Mouse (Mus musculus) limb, embryonic 11.5 days (tissue): ENCODE results near the gene Kmt2b. TPM values are rescaled to one million over a fixed set of nuclear protein-coding genes. Genes with fewer than 3 reads are reported as not detected.

ENCODE experiments used
- ATAC-seq: fragments of 200-750 bp; cut with Nextera tagmentation; 2 replicates; pipeline ENCODE4 v1.8.0; 2017; ENCODE audit warnings: low read depth; ENCODE audit not compliant: insufficient number of reproducible peaks, low FRiP score, low TSS enrichment
- DNase-seq: peaks from one replicate; pipeline ENCODE4 v3.0.0-alpha.2; 2015; ENCODE audit warnings: low spot score
- H3K27ac ChIP-seq: fragments of 300-500 bp; sonication (generic); replicated peaks from 2 replicates; pipeline ENCODE4 v1.5.1; 2014; ENCODE audit warnings: low read depth, mild to moderate bottlenecking, low read length
- H3K27me3 ChIP-seq: fragments of 300-500 bp; sonication (generic); 2 replicates; pipeline ENCODE4 v1.6.1; 2014; ENCODE audit warnings: mild to moderate bottlenecking, low read length, mixed read lengths; ENCODE audit not compliant: control insufficient read depth, insufficient read depth
- H3K36me3 ChIP-seq: fragments of 300-500 bp; sonication (generic); 2 replicates; pipeline ENCODE4 v1.6.1; 2014; ENCODE audit warnings: mild to moderate bottlenecking, low read length, moderate library complexity, mixed read lengths; ENCODE audit not compliant: control insufficient read depth, insufficient read depth
- H3K4me1 ChIP-seq: fragments of 300-500 bp; sonication (generic); 2 replicates; pipeline ENCODE4 v1.6.1; 2014; ENCODE audit warnings: low read length, mixed read lengths; ENCODE audit not compliant: control insufficient read depth, insufficient read depth
- H3K4me2 ChIP-seq: fragments of 300-500 bp; sonication (generic); 2 replicates; pipeline ENCODE4 v1.6.1; 2014; ENCODE audit warnings: low read depth, mild to moderate bottlenecking, moderate library complexity; ENCODE audit not compliant: severe bottlenecking
- H3K4me3 ChIP-seq: fragments of 300-500 bp; sonication (generic); 2 replicates; pipeline ENCODE4 v1.5.1; 2014; ENCODE audit warnings: low read depth, low read length
- H3K9ac ChIP-seq: fragments of 300-500 bp; sonication (generic); 2 replicates; pipeline ENCODE4 v1.6.1; 2014; ENCODE audit warnings: mild to moderate bottlenecking, low read length
- H3K9me3 ChIP-seq: fragments of 300-500 bp; sonication (generic); 2 replicates; pipeline ENCODE4 v1.6.1; 2016; ENCODE audit warnings: low read length; ENCODE audit not compliant: control insufficient read depth
- WGBS: fragments of 180-500 bp; shearing (Covaris S2); extraction: QIAGEN DNeasy Blood & Tissue Kit; methylation state at CpG from one replicate; pipeline ENCODE4 v1.1.7; 2014; 5-methylcytosine and 5-hydroxymethylcytosine counted together
- polyA plus RNA-seq: library from polyadenylated mRNA; unstranded; fragments of >200 nt; fragmentation: Nextera tagmentation; extraction: Ambion mirVana; gene quantifications from 2 replicates; pipeline ENCODE4 v1.2.1, GENCODE M21; 2014

Gene Kmt2b
- polyA plus RNA-seq, 1 experiment from 2014 or later: 11.9 TPM

DNA sequence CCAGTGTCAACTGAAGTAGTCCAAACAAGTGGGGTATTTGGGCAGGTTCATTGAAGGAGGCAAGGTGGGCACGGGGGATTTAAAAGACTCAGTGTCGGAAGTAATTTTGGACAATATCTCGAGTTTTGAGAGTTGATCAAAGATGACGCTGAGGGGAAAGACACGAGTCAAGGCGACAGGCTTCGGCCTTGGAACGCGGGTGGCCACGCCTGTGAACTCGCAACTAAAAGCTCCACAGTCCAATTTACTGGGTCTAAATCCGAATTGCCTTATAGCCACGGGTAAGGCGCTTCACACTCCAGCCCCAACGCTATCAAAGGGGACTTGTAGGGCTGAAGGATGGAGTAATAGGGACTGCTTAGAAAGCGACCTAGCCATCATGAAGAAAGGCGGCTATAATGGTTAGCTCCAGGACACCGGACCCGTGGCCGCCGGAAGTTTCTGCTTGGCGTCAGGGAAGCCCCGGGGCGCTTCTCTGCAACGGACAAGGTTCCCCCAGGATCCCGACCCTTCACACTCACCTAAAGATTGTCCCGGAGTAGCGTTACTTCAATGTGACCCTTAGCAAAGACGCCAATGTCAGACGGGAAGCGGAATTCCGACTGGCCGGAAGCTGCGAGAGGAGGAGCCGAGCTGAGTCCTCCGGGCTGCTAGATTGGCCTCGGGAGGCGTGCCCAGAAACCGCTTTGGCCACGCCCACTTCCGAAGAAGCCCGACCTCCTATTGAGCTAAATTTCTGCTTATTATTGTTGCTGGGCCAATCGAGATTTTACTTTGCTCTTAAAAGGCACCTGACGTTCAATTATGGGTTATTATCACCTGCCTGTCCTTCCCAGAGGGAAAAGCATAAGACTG, 37.2 kb upstream of the Kmt2b start, which contains the start of gene Cox6b1:
Gene Cox6b1 (minus strand): TSS at position 622 of the 855 bp plus-strand sequence.
- H3K9ac ChIP-seq: peak within 1 kb of the TSS; percentile 85
- no peaks in the 10 kb centered on the region for H3K27me3 ChIP-seq
- H3K4me1 ChIP-seq: peaks cover 6% of the 10 kb centered on the region; the same call in 1 of the 2 replicates
- H3K9me3 ChIP-seq: no peaks in the 10 kb centered on the region
- 2% methylated on average over 44 of the region's 44 CpGs for whole genome bisulfite sequencing
- DNase-seq (peak; percentile 92), ATAC-seq (peak; percentile 85)
- no peak within 1 kb of the TSS for H3K27ac ChIP-seq
- peak within 1 kb of the TSS; percentile 86 for H3K4me3 ChIP-seq
- peak within 1 kb of the TSS; percentile 71 for H3K4me2 ChIP-seq
- peaks cover 13% of the 10 kb centered on the region for H3K36me3 ChIP-seq

DNA sequence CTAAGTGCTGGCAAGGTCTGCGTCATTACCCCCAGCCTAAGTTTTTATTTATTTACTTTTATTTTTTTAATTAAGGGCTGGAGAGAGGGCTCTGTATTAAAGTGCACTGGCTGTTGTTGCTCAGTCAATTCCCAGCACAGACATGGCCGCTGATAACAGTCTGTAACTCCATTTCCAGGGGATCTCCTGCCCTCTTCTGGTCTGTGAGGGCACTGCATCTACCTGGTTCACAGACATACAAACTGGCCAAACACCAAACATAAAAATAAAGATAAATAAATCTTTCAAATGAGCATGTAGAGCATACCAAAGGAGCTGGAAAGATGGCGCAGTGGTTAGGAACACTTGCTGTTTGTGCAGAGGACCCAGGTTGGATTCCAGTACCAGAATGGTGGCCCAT, 30.7 kb upstream of the Kmt2b start:
- Histone ChIP-seq H3K27ac (no peak overlapping the region), H3K4me2 (no peak overlapping the region), H3K9me3 (no peaks in the 10 kb centered on the region), H3K9ac (no peak overlapping the region), H3K27me3 (no peaks in the 10 kb centered on the region), H3K4me1 (no peaks in the 10 kb centered on the region), H3K4me3 (no peak overlapping the region), H3K36me3 (peaks cover 25% of the 10 kb centered on the region)
- WGBS: 89% methylated on average over 3 of the region's 3 CpGs
- peak; percentile 60 for DNase-seq
- no peak for ATAC-seq

DNA sequence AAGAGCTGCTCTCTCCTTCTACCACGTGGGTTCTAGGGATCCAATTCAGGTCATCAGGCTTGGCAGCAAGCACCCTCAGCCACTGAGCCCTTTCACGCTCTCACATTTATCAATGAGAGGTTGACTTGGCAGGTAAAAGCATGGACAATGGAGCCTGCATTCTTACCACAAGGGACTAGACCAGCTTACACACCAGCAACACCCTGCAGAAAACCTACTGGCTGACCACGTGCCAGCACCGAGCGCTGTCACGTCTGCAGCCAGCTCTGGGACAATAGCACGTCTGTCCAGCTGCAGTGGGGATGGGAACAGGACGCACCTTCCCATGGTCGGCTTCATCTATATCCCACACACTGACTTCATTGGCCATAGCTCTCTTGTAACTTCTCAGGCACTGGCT, 30.1 kb upstream of the Kmt2b start:
- DNase-seq: no peak
- H3K4me2 ChIP-seq: no peak overlapping the region
- no peaks in the 10 kb centered on the region for H3K27me3 ChIP-seq
- H3K9me3 ChIP-seq: no peaks in the 10 kb centered on the region
- H3K36me3 ChIP-seq: peaks cover 25% of the 10 kb centered on the region
- WGBS: 98% methylated on average over 9 of the region's 9 CpGs
- ATAC-seq: no peak
- H3K27ac ChIP-seq: no peak overlapping the region
- no peak overlapping the region for H3K9ac ChIP-seq
- H3K4me1 ChIP-seq: no peaks in the 10 kb centered on the region
- no peak overlapping the region for H3K4me3 ChIP-seq

DNA sequence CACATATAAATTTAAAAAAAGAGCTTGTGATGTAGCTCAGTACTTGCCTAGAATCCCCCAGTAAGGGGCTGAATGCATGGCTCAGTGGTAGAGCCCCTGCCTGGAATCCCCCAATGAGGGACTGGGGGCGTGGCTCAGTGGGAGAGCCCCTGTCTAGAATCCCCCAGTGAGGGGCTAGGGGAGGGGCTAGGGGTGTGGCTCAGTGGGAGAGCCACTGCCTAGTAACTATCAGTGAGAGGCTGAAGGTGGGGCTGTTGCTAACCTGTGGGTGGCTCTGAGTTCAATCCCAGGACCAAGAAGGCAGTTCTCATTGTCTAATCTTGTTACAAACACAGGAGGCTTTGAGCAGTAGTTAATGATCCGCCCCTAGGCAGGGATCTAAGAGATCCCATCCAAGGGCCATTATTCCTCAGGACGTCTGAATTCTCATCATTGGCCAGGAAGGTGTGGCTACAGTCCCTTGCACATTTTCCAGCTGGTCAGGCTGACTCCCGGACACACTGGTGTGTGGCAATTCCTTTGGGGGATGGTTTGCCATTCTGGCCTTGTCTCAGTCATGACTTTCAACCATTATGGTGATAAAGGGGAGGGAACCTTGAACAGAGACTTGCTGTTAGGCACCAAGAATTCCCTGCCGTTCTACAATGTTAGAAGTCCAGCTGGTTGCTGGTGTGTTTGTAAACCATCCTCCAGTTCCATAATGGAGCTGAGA, 26.7 kb upstream of the Kmt2b start:
- peaks cover 13% of the 10 kb centered on the region for H3K36me3 ChIP-seq
- peak; percentile 37; the same call in 1 of the 2 replicates for ATAC-seq
- 52% methylated on average over 5 of the region's 5 CpGs for whole genome bisulfite sequencing

DNA sequence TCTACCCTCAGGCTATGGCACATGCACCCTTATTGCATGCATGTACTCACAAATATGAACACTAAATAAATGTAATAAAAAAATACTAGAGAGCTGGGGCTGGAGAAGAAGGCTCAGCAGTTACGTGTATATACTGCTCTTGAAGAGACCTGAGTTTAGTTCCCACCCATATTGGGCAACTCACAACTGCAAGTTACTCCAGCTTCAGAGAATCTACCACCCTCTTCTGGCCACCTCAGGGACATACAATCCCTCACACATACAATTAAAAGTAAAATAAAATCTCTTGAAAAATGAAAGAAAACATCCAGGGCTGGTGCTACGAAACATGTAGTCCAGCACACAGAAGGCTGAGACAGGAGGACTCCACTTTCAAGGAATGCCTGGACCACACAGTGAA, 25.9 kb upstream of the Kmt2b start:
- Histone ChIP-seq H3K36me3 (peaks cover 12% of the 10 kb centered on the region), H3K9ac (no peak overlapping the region), H3K4me1 (no peaks in the 10 kb centered on the region), H3K27me3 (no peaks in the 10 kb centered on the region), H3K27ac (no peak overlapping the region), H3K4me2 (no peak overlapping the region), H3K9me3 (no peaks in the 10 kb centered on the region), H3K4me3 (no peak overlapping the region)
- ATAC-seq: no peak
- DNase-seq: no peak
- WGBS: 82% methylated on average over 2 of the region's 2 CpGs

More for the DNA sequence above, 26.7 kb upstream of the Kmt2b start:
- Histone ChIP-seq H3K9ac (no peak overlapping the region), H3K9me3 (no peaks in the 10 kb centered on the region), H3K4me3 (no peak overlapping the region), H3K27ac (no peak overlapping the region), H3K27me3 (no peaks in the 10 kb centered on the region), H3K4me2 (no peak overlapping the region), H3K4me1 (no peaks in the 10 kb centered on the region)
- no peak for DNase-seq

DNA sequence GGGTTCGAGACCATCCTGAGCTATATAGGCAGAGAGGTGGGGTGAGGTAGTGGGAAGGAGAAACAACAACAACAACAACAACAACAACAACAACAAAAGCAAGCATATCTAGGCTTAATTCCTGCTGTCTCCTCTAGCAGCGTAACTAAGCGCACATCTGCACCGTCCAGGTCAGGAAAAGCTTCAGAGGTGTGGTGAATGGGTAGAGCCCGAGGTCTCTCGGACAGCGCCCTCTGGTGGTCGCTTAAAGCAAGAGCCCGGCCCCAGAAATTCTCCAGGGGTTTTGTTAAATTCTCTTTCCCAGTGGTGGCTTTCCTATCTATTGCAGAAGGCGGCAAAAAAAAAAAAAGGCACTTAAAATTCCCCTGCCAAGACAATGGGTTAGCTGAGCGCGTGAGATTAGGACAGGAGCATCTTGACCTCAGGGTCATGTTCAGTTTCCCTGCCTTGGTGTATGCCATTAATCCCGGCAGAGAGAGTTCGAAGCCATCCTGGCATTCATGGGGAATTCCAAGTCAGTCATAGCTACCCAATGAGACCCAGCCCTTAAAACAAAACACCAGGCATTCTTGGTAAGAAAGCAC, 25.1 kb upstream of the Kmt2b start:
- DNase-seq: peak; percentile 77
- no peak for ATAC-seq
- no peak overlapping the region for H3K4me2 ChIP-seq

DNA sequence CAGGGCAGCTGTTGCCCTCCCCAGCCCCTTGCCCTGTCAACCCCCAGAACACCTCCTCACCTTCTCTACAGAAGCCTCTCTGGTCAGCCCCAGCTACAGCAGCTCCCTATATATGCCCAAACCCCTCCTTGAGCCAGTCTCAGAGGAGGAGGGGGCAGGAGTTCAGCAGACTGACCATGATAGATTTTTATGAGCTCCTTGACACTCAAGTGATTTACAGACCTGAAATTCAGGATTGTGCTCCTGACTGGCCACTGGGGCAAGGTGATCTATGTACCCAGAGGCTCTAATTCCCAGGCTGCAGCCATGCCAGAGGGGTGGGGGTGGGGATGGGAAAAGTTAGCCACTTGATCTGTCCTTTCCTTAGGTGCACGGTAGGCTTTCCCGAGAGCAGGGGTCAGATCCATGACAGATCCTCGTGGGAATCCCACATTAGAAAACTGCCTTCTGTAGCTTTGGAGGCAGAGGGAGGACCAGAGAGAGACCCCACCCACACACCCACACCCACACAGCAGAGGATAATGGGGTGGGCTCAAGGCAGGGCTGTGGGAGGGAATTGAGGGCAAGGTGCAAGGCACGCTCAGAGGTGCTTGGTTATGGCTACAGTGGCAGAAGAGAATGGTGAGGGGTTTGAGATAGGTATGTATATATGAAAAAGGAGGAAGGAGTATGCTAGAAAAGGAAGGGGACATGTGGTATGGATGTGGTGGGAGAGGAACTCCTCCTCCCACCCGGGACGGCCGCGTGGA, 24.3 kb upstream of the Kmt2b start, which contains the start of gene Upk1a:
Gene Upk1a (minus strand): TSS at position 194 of the 749 bp plus-strand sequence.
- no peak within 1 kb of the TSS for H3K9ac ChIP-seq
- peaks cover 4% of the 10 kb centered on the region; the same call in 1 of the 2 replicates for H3K36me3 ChIP-seq
- no peak within 1 kb of the TSS for H3K4me3 ChIP-seq
- ATAC-seq: no peak
- H3K27ac ChIP-seq: no peak within 1 kb of the TSS
- no peaks in the 10 kb centered on the region for H3K9me3 ChIP-seq
- H3K4me1 ChIP-seq: no peaks in the 10 kb centered on the region
- H3K4me2 ChIP-seq: no peak within 1 kb of the TSS
- DNase-seq: no peak
- WGBS: 47% methylated on average over 8 of the region's 8 CpGs
- no peaks in the 10 kb centered on the region for H3K27me3 ChIP-seq

More for the DNA sequence above, 25.1 kb upstream of the Kmt2b start:
- H3K27ac ChIP-seq: no peak overlapping the region
- H3K4me3 ChIP-seq: no peak overlapping the region
- no peaks in the 10 kb centered on the region for H3K4me1 ChIP-seq
- no peaks in the 10 kb centered on the region for H3K27me3 ChIP-seq
- H3K36me3 ChIP-seq: peaks cover 6% of the 10 kb centered on the region; the same call in 1 of the 2 replicates
- 25% methylated on average over 14 of the region's 14 CpGs for WGBS
- no peaks in the 10 kb centered on the region for H3K9me3 ChIP-seq
- H3K9ac ChIP-seq: no peak overlapping the region

DNA sequence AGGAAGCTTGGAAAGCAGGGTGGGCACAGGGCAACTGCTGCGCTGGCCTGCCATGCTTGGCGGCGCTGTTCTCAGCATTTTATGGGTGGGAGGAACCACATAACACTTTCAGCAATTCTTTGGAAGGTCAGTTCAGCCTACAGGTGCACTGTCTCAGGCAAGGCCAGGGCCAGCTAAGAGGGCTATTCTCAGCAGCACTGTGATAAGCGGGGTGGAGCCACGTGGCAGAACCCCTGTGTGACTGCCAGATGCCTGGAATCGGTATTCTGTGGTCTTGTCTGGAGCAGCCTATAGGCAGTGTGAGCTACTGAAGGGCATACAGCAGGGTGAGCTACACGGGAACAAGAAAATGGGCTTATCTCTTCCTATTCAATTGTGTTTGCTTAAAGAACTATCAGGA, 21.5 kb upstream of the Kmt2b start:
- ATAC-seq: no peak
- no peak overlapping the region for H3K27ac ChIP-seq
- no peak overlapping the region for H3K4me3 ChIP-seq
- 54% methylated on average over 7 of the region's 7 CpGs for WGBS
- DNase-seq: no peak
- H3K9ac ChIP-seq: no peak overlapping the region
- no peaks in the 10 kb centered on the region for H3K27me3 ChIP-seq
- H3K9me3 ChIP-seq: no peaks in the 10 kb centered on the region
- no peak overlapping the region for H3K4me2 ChIP-seq
- H3K4me1 ChIP-seq: no peaks in the 10 kb centered on the region
- H3K36me3 ChIP-seq: no peaks in the 10 kb centered on the region
